ENCODE assay signal across 21 mouse cellular contexts in genomic region chr10:93064973-93065372, GRCm38 (mm10). TPM values are rescaled to one million over a fixed set of nuclear protein-coding genes. Genes with fewer than 3 reads are reported as not detected.
A peak's percentile ranks its signal among the peaks of the same experiment; 100 is the strongest.
DNase-seq lines count a peak whose midpoint lies in the region; TF ChIP-seq lines count a peak whose summit lies in the region.
"Had no signal": no experiment of that assay in that cellular context is flagged by ENCODE, and none has a peak within 500 bp of the region (broad histone marks: within the 10 kb centered on the region; RNA-seq: fewer than 3 reads in every experiment).

No protein-coding gene starts in this region.

- H3K4me3 ChIP-seq in layer of hippocampus, adult 2 months: no peak overlapping the region
- H3K4me3 ChIP-seq: embryonic facial prominence, embryonic 13.5 days; forebrain, embryonic 13.5 days; heart, adult 2 months; heart, embryonic 15.5 days; hindbrain, embryonic 10.5 days had no signal

- TF ChIP-seq CTCF in layer of hippocampus, adult 2 months (conservative IDR thresholded peaks at IDR 0.05): no peak

- H3K27ac ChIP-seq in layer of hippocampus, adult 2 months: peak overlapping the region; percentile 34; the same call in 1 of the 2 replicates
- H3K27ac ChIP-seq: embryonic facial prominence, embryonic 13.5 days; forebrain, embryonic 13.5 days; heart, adult 2 months; heart, embryonic 15.5 days; hindbrain, embryonic 10.5 days; hindbrain, embryonic 14.5 days had no signal

- peak; percentile 23 to 24 for DNase-seq in cerebellum, postnatal 10 days
- DNase-seq in cerebellum, adult 11 months: no peak
- DNase-seq in layer of hippocampus, adult 2 months (ENCODE audit: low spot score in 2 of 2): peak in 1 of 2 experiments; percentile 53
- DNase-seq in layer of hippocampus, postnatal 25 days (ENCODE audit: extremely low spot score in 1 of 2, low spot score in 1 of 2): no peak
- DNase-seq in left cerebral cortex, postnatal 25 days (ENCODE audit: low spot score in 2 of 2): peak; percentile 39 to 75
- no peak for DNase-seq in left cerebral cortex, postnatal 4 days
- peak; percentile 52 for DNase-seq in right cerebral cortex, postnatal 25 days
- DNase-seq: adrenal gland, adult 8-10 months; adrenal gland, postnatal 36 days; B cell, adult 2 months; cerebellum, adult 11-12 months; cerebellum, adult 9-10 months; cerebellum, postnatal 36 days; gastrocnemius, postnatal 10 days; heart, adult 2 months; heart, postnatal 14 days had no signal

- intact Hi-C loops in left cerebral cortex, postnatal 25 days (cut with DNase I): no loop called here
- intact Hi-C loops in left cerebral cortex, postnatal 4 days (cut with DNase I): loop anchor here (10.0 kb wide), 1 partner anchor 400 kb away; no protein-coding TSS in a partner anchor

RNA-seq across cellular contexts. Expression of gene Cfap54, which starts 16.4 kb away (rescaled TPM):
- total RNA-seq in layer of hippocampus, adult 2 months (2021): 10 to 100 TPM; 20.7 to 22.9 TPM
- total RNA-seq in layer of hippocampus, postnatal 25 days (2021): 10 to 100 TPM; 14.1 to 17.3 TPM
- 10 to 100 TPM; 17.3 to 18.9 TPM for total RNA-seq in left cerebral cortex, postnatal 25 days (2021)
- 10 to 100 TPM in 1 of 2 experiments, 1 to 10 TPM in 1; 9.8 to 12.1 TPM for total RNA-seq in left cerebral cortex, postnatal 4 days (2021)

Comparison
In these comparisons a context has a peak if more than half of its experiments do, and no peak if none do; other contexts are left out.
1. DNase-seq: peak in cerebellum, postnatal 10 days (2 of 2), left cerebral cortex, postnatal 25 days (2 of 2) and right cerebral cortex, postnatal 25 days (single experiment); none in cerebellum, adult 11 months (single experiment), layer of hippocampus, postnatal 25 days (0 of 2) and left cerebral cortex, postnatal 4 days (single experiment).